Mouse (Mus musculus): ENCODE data around the gene Nrcam. TPM values are rescaled to one million over a fixed set of nuclear protein-coding genes. Genes with fewer than 3 reads are reported as not detected.
A peak's percentile ranks its signal among the peaks of the same experiment; 100 is the strongest.

The Nrcam gene
- total and polyA plus RNA-seq, 3 experiments, result 0.05 to 0.33 (median 0.13) TPM

- no peak overlapping the region for H3K27ac ChIP-seq (ENCODE audit: insufficient read depth, low read depth)
- dilution Hi-C loops (cut with MboI; ENCODE audit: extremely low pct_ligation_motif_present, extremely low pct_unique_long_range_greater_than_20kb, low sequenced_read_pairs), result no loop called here
- H3K9me3 ChIP-seq (replicated peaks; ENCODE audit: low read length), result no peaks in the 10 kb centered on the region
- peaks cover 0 to 6% of the 10 kb centered on the region in 2 experiments; a peak in 2 of 4 replicates for H3K4me1 ChIP-seq (ENCODE audit: control insufficient read depth in 1 of 2, insufficient read depth in 2 of 2)
- H3K27me3 ChIP-seq (replicated peaks), result no peaks in the 10 kb centered on the region
- TF ChIP-seq UBTF (IDR thresholded peaks at IDR 0.05; ENCODE audit: low read depth, low read length) (no peak), POLR2A (IDR thresholded peaks at IDR 0.05; ENCODE audit: low read depth, low read length) (no peak), MAZ (IDR thresholded peaks at IDR 0.05; ENCODE audit: low read depth, low read length) (no peak), USF1 (IDR thresholded peaks at IDR 0.05; ENCODE audit: low read depth, low read length) (no peak), MAFK (IDR thresholded peaks at IDR 0.05; ENCODE audit: insufficient replicate concordance, low read length) (no peak), NELFE (IDR thresholded peaks at IDR 0.05; ENCODE audit: low read depth, low read length) (no peak), CTCF (conservative IDR thresholded peaks at IDR 0.05 in 1 of 2, IDR thresholded peaks at IDR 0.05 in 1 of 2; ENCODE audit: low read depth in 2 of 2, low read length in 2 of 2) (no peak), PAX5 (IDR thresholded peaks at IDR 0.05; ENCODE audit: low read length) (no peak), GABPA (IDR thresholded peaks at IDR 0.05; ENCODE audit: insufficient replicate concordance, low read depth, low read length) (no peak), EP300 (IDR thresholded peaks at IDR 0.05; ENCODE audit: low read length) (no peak), SMC3 (IDR thresholded peaks at IDR 0.05; ENCODE audit: low read depth, low read length) (no peak), MXI1 (IDR thresholded peaks at IDR 0.05; ENCODE audit: low read depth, low read length) (no peak), RCOR1 (conservative IDR thresholded peaks at IDR 0.05; ENCODE audit: low read depth, low read length) (no peak), MEF2A (IDR thresholded peaks at IDR 0.05; ENCODE audit: borderline replicate concordance, low read depth, low read length) (no peak), HCFC1 (IDR thresholded peaks at IDR 0.05; ENCODE audit: low read depth, low read length) (no peak)
- no peak overlapping the region for H3K9ac ChIP-seq (ENCODE audit: insufficient read depth, low read depth)
- H3K36me3 ChIP-seq (replicated peaks in 1 of 2; ENCODE audit: control insufficient read depth in 1 of 2, insufficient read depth in 1 of 2, low read length in 1 of 2), result no peaks in the 10 kb centered on the region
- DNase-seq (ENCODE audit: extremely low read depth), result no peak
- no peak overlapping the region for H3K4me3 ChIP-seq (replicated peaks in 1 of 3; ENCODE audit: low read depth in 2 of 3, low read length in 2 of 3, poor library complexity in 1 of 3)
- in situ Hi-C loops (cut with MboI; ENCODE audit: low pct_ligation_motif_present, low pct_unique_long_range_greater_than_20kb, low sequenced_read_pairs), result no loop called here
- H3K4me2 ChIP-seq (ENCODE audit: insufficient read depth, low read depth, poor library complexity, severe bottlenecking), result 0 out of 2 replicates have a peak overlapping the region, but pooled peaks have one; percentile 3
- H3K79me2 ChIP-seq (replicated peaks; ENCODE audit: control insufficient read depth, extremely low read depth, insufficient read depth, poor library complexity, severe bottlenecking), result no peaks in the 10 kb centered on the region
Observed at GRCm38 (mm10) chr12:44602269-44602957, 273.7 kb downstream of the Nrcam start.

- dilution Hi-C loops (cut with MboI; ENCODE audit: extremely low pct_ligation_motif_present, extremely low pct_unique_long_range_greater_than_20kb, low sequenced_read_pairs), result no loop called here
- in situ Hi-C loops (cut with MboI; ENCODE audit: low pct_ligation_motif_present, low pct_unique_long_range_greater_than_20kb, low sequenced_read_pairs), result no loop called here
Observed at GRCm38 (mm10) chr12:44602958-44603331, 274.3 kb downstream of the Nrcam start.

More at GRCm38 (mm10) chr12:44602958-44603331, 274.3 kb downstream of the Nrcam start:
- no peak for DNase-seq (ENCODE audit: extremely low read depth)
- Histone ChIP-seq H3K9me3 (replicated peaks; ENCODE audit: low read length) (no peaks in the 10 kb centered on the region), H3K4me3 (replicated peaks in 1 of 3; ENCODE audit: low read depth in 2 of 3, low read length in 2 of 3, poor library complexity in 1 of 3) (no peak overlapping the region), H3K27ac (ENCODE audit: insufficient read depth, low read depth) (no peak overlapping the region), H3K4me1 (ENCODE audit: control insufficient read depth in 1 of 2, insufficient read depth in 2 of 2) (peaks cover 0 to 6% of the 10 kb centered on the region in 2 experiments; a peak in 2 of 4 replicates), H3K27me3 (replicated peaks) (no peaks in the 10 kb centered on the region), H3K4me2 (ENCODE audit: insufficient read depth, low read depth, poor library complexity, severe bottlenecking) (no peak overlapping the region), H3K9ac (ENCODE audit: insufficient read depth, low read depth) (no peak overlapping the region), H3K79me2 (replicated peaks; ENCODE audit: control insufficient read depth, extremely low read depth, insufficient read depth, poor library complexity, severe bottlenecking) (no peaks in the 10 kb centered on the region), H3K36me3 (replicated peaks in 1 of 2; ENCODE audit: control insufficient read depth in 1 of 2, insufficient read depth in 1 of 2, low read length in 1 of 2) (no peaks in the 10 kb centered on the region)
- TF ChIP-seq POLR2AphosphoS2 (IDR thresholded peaks at IDR 0.05; ENCODE audit: low read depth, low read length) (no peak), RCOR1 (conservative IDR thresholded peaks at IDR 0.05; ENCODE audit: low read depth, low read length) (no peak), MAZ (IDR thresholded peaks at IDR 0.05; ENCODE audit: low read depth, low read length) (no peak), CTCF (conservative IDR thresholded peaks at IDR 0.05 in 1 of 2, IDR thresholded peaks at IDR 0.05 in 1 of 2; ENCODE audit: low read depth in 2 of 2, low read length in 2 of 2) (peak; percentile 23 to 41; a peak in 2 of 4 replicates), E2F4 (IDR thresholded peaks at IDR 0.05; ENCODE audit: insufficient replicate concordance, low read depth, low read length) (no peak), BHLHE40 (IDR thresholded peaks at IDR 0.05; ENCODE audit: low read depth, low read length) (no peak), GABPA (IDR thresholded peaks at IDR 0.05; ENCODE audit: insufficient replicate concordance, low read depth, low read length) (no peak), HCFC1 (IDR thresholded peaks at IDR 0.05; ENCODE audit: low read depth, low read length) (no peak)
